Mouse (Mus musculus) mature B cell (primary cell): Measurements from ENCODE around the gene Bves.
"Not testable (repeated sequence)": the region's sequence is repeated elsewhere in the genome, so short reads cannot be mapped to it uniquely, and the experiment has no call there.

Source experiments
- in situ Hi-C: fragments of 300-500 bp; cut with MboI; formaldehyde crosslinking; loops from 2 replicates; pipeline ENCODE4 v1.14.3; 2019

The Bves gene

DNA sequence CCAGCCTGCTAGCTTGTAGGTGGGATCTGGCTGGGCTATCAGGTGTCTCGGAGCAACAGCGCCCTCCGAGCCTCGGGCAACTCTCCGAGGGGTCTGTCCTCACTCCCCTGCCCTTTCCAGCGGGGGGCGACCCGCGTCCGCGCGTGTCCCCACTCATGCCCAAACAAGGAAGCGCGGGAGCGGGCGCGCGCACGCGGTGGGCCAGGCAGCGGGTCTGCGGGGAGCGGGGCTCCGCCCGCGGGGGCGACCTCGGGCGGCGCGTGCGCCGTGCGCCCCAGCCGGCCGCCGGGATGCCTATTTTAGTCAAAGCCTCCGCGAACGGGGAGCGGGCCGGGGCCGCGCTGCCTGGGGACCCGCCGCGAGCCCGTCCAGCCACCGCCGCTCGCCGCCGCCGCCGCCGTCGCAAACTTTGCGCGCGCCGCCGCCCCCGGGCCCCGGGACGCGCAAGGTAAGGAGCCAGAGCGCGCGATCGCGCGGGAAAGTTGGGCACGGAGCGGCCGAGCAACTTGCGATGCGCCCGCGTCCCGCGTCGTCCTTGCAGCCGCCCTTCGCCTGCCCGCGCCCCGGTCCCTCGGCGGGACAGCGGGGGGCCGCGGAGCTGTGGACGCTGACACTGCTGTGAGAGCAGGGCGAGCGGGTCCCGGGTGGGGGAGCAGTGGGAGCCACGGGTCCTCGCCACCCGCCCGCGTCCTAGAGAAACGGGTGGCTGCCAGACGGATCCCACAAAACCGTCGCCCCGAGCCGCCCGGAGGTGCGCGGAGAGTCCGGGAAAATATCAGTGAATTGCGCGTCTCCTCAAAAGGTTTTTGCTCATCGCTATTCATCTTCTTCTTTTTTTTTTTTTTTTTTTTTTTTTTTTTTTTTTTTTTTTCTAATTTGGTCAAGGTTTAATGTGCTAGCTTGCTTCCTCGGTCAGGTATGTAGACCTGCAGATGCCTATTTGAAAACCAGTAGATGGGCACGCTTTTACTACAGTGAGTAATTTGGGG, at the start of gene Bves:
Bves (plus strand) TSS at position 339 of the 989 bp plus-strand sequence.
- in situ Hi-C loops: no loop called here

GRCm38 (mm10) chr10:45288351-45288750, 47.2 kb upstream of the Bves start:
- in situ Hi-C loops: no loop called here

GRCm38 (mm10) chr10:45289218-45290105, 46.1 kb upstream of the Bves start:
- in situ Hi-C loops: no loop called here

DNA sequence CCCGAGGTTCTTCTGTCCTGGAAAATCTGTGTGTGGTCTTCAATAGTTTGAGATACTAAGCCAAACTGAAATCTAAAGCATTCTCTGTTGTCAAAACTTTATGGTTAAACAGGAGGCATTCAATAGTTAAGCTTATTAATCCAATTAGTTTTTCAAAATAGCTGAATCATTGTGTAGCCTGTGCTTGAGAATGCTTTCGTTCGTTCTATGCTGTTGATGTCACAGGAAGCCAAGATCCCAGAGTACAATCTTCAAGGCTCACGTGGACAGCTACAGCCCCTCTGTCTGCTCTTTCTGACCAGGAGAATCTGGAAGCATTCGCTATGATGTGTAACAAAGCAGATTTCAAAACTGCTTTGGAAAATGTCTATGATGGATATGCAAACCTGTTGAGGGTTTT, 45.0 kb upstream of the Bves start:
- in situ Hi-C loops: no loop called here

- in situ Hi-C loops: not testable (repeated sequence)
Measured at GRCm38 (mm10) chr10:45292159-45292558, 43.4 kb upstream of the Bves start.

DNA sequence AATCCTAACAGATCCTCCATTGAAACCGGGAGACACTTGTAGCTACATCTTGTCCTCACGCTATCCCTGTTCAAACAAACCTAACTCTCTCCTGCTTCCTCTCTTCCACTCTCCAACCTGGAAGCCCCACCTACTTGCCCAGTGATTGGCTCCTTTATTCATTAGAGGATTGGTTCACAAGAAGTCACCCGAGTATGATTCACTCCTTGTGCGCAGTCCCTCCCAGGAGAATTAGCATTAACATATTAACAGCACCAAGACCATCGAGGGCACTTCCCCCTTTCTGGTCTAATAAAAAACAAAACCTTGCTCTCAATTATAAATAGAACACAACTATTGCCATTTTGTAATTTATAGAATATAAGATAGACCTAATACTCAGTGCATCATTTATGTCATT, 40.5 kb upstream of the Bves start:
- in situ Hi-C loops: no loop called here

GRCm38 (mm10) chr10:45298503-45298902, 37.1 kb upstream of the Bves start:
- in situ Hi-C loops: no loop called here

DNA sequence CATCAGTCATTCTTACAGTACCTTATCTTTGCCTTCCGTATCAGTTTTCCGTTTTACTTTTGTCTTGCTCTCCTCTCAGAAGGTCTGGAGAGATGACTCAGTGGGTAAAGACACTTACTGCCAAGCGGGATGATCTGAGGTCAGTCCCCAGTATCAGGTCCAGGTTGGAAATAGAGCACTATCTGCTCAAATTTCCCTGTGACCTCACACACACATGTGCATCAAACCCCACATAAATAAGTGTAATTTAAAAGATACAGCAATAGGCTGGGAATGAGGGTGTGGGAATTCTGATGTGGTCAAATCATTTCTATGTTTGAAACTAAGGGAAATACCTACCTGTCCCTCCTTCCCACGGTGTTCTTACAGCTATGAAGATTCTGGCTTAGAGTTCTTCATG, 36.1 kb upstream of the Bves start:
- in situ Hi-C loops: no loop called here

- in situ Hi-C loops: no loop called here
Measured at GRCm38 (mm10) chr10:45303315-45304036, 32.1 kb upstream of the Bves start.

- in situ Hi-C loops: no loop called here
Measured at GRCm38 (mm10) chr10:45305173-45305572, 30.4 kb upstream of the Bves start.

GRCm38 (mm10) chr10:45311129-45311528, 24.4 kb upstream of the Bves start:
- in situ Hi-C loops: no loop called here

DNA sequence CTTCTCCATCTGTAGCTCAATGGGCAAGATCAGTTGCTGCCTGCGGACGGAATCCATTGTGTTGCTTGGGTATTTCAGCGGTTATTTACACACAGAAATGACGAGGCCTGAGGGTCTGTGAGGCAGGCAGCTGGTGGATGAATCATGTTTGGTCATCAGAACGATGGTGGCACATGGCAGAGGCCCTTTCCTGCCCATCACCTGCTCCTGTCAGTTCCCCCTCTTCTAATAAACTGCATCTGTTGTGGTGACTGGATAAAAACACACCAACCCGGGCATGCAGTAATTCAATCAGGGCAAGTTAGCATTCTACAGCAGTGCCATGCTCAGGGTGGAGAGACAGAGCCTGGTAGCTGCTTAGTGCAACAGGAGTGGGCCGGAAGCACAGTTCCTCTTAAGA, 23.9 kb upstream of the Bves start:
- in situ Hi-C loops: no loop called here

DNA sequence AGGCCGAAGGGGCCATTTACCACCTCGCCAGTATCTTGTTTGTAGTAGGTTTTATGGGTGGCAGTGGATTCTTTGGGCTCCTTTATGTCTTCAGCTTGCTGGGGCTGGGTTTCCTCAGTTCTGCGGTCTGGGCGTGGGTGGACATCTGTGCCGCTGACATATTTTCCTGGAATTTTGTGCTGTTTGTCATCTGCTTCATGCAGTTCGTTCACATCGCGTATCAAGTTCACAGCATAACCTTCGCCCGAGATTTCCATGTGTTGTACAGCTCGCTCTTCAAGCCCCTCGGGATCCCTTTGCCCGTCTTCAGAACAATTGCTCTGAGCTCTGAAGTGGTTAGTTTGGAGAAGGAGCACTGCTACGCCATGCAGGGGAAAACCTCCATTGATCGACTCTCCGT, 20.7 kb upstream of the Bves start:
- in situ Hi-C loops: no loop called here

DNA sequence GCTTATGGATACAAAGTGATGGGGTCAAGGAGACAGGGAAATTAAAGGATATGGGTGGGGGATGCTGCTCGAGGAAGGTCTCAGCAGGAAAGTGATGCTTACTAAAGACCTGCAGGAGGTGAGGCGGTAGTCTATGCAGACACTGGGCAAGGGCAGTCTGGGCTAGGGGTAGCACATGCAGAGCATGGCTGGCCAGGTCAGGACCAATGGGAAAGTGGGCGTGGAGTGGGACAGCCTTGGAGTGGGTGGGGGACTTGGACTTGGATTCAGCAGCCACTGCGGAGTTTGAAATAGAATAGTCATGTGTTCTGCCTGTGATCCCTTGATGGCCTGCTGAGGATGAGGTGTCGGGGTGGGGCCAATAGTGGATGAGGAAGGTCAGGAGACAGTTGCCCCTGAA, 16.6 kb upstream of the Bves start:
- in situ Hi-C loops: no loop called here

GRCm38 (mm10) chr10:45320296-45320695, 15.3 kb upstream of the Bves start:
- in situ Hi-C loops: no loop called here

- in situ Hi-C loops: no loop called here
Measured at GRCm38 (mm10) chr10:45324159-45324558, 11.4 kb upstream of the Bves start.

DNA sequence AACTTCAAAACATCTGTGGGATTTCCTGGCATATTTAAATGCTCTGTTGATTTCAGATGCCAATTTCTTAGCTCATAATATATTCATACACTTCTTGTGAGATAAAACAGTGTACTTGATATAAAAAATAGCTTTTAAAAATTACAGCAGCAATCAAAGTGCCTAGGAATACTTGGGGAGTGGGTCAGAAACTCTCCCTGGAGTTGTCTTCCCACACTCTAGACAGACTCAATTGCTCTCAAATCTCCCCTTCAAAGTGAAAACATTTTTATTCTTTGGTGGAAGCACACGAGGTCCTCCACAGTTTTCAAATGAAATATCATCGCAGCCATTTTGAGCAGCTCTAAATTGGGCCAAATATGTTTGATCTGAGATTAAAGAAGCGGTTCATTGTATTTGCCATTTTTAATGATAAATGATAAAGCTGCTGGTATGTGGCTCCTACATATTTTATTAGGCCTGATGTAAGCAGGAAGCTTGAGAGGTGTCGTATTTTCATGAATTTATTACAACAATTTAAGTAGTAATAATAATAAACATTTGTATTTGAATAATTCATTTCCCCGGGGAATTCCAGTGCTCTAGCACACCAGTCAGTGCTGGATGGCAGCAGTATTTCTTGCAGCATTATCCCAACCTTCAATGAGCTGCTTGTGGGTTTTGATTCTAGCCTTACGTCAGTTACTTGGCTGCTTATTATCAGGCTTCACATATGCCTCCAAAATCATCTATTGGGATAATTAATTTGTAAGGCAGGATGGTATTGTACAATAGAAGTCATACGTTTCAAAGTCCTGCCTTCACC, 7.2 kb upstream of the Bves start:
- in situ Hi-C loops: no loop called here

GRCm38 (mm10) chr10:45334925-45335324, 647 bp upstream of the Bves start:
- in situ Hi-C loops: no loop called here

- in situ Hi-C loops: no loop called here
Measured at GRCm38 (mm10) chr10:45339106-45339505, 3.5 kb downstream of the Bves start.

- in situ Hi-C loops: no loop called here
Measured at GRCm38 (mm10) chr10:45344381-45344780, 8.8 kb downstream of the Bves start.

DNA sequence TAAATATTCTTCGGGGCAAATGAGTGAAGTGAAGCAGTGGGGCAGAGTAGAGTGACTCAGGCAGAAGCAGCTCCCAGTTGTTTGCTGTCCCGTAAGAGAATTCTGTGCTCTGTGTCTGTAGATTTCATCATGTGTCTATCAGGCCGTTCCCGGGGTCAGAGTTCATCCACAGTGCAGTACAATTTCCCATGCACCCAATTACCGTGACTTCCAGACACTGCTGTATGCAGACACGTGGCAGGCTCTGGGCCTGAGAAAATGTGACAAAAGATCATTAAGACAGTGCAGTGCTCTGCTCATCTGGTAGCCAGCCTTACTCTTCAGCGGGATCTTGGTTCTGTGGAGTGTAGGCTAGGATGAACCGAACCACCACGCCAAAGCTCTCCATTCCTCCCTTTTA, 9.6 kb downstream of the Bves start:
- in situ Hi-C loops: no loop called here
